Mouse (Mus musculus) forebrain, embryonic 14.5 days (tissue): Measurements from ENCODE around the gene Necap1. TPM values are rescaled to one million over a fixed set of nuclear protein-coding genes. Genes with fewer than 3 reads are reported as not detected.

Source experiments
- ATAC-seq: fragments of 200-750 bp; cut with Nextera tagmentation; 2 replicates; pipeline ENCODE4 v1.8.0; 2017; ENCODE audit warnings: mild to moderate bottlenecking, moderate library complexity
- DNase-seq: peaks from one replicate; pipeline ENCODE4 v3.0.0-alpha.2; 2015; ENCODE audit warnings: low spot score
- H3K27ac ChIP-seq: fragments of 300-500 bp; sonication (generic); 2 replicates; pipeline ENCODE4 v1.5.1; 2014; ENCODE audit warnings: low read depth, mild to moderate bottlenecking, control low read depth, low read length, moderate library complexity
- H3K27me3 ChIP-seq: fragments of 300-500 bp; sonication (generic); replicated peaks from 2 replicates; pipeline ENCODE4 v1.6.1; 2014; ENCODE audit warnings: low read length, control low read depth, mixed read lengths; ENCODE audit not compliant: control insufficient read depth, insufficient read depth
- H3K36me3 ChIP-seq: fragments of 300-500 bp; sonication (generic); 2 replicates; pipeline ENCODE4 v1.6.1; 2014; ENCODE audit warnings: low read length, control low read depth; ENCODE audit not compliant: control insufficient read depth, insufficient read depth
- H3K4me1 ChIP-seq: fragments of 300-500 bp; sonication (generic); 2 replicates; pipeline ENCODE4 v1.6.1; 2014; ENCODE audit warnings: antibody characterized with exemption, low read length, control low read depth; ENCODE audit not compliant: control insufficient read depth, insufficient read depth
- H3K4me2 ChIP-seq: fragments of 300-500 bp; sonication (generic); 2 replicates; pipeline ENCODE4 v1.6.1; 2014; ENCODE audit warnings: mild to moderate bottlenecking, control low read depth, low read length
- H3K4me3 ChIP-seq: fragments of 300-500 bp; sonication (generic); 2 replicates; pipeline ENCODE4 v1.5.1; 2014; ENCODE audit warnings: low read depth, low read length, control low read depth
- H3K9ac ChIP-seq: fragments of 300-500 bp; sonication (generic); 2 replicates; pipeline ENCODE4 v1.6.1; 2014; ENCODE audit warnings: mild to moderate bottlenecking, low read length, control low read depth, moderate library complexity
- H3K9me3 ChIP-seq: fragments of 300-500 bp; sonication (generic); replicated peaks from 2 replicates; pipeline ENCODE4 v1.6.1; 2016; ENCODE audit warnings: low read length, control low read depth, mixed read lengths; ENCODE audit not compliant: control insufficient read depth
- WGBS: fragments of 180-500 bp; shearing (Covaris S2); extraction: QIAGEN DNeasy Blood & Tissue Kit; methylation state at CpG from one replicate; pipeline ENCODE4 v1.1.7; 2014; 5-methylcytosine and 5-hydroxymethylcytosine counted together
- polyA plus RNA-seq: library from polyadenylated mRNA; unstranded; fragments of >200 nt; fragmentation: Nextera tagmentation; extraction: Ambion mirVana; gene quantifications from 2 replicates; pipeline ENCODE4 v1.2.1, GENCODE M21; 2014

Gene Necap1
- polyA plus RNA-seq: 106 and 123 TPM in 2 replicates

GRCm38 (mm10) chr6:122873871-122874719 is at the start of gene Necap1:
Gene Necap1 (plus strand): TSS chr6:122874474.
- DNase-seq (peak; percentile 98), ATAC-seq (peak; percentile 99)
- Histone ChIP-seq H3K4me2 (peak within 1 kb of the TSS; percentile 61), H3K4me1 (peaks cover 5% of the 10 kb centered on the region; the same call in 1 of the 2 replicates), H3K27me3 (no peaks in the 10 kb centered on the region), H3K27ac (peak within 1 kb of the TSS; percentile 86), H3K4me3 (peak within 1 kb of the TSS; percentile 82), H3K36me3 (peaks cover 18% of the 10 kb centered on the region), H3K9ac (peak within 1 kb of the TSS; percentile 84), H3K9me3 (no peaks in the 10 kb centered on the region)
- WGBS: 7% methylated on average over 43 of the region's 43 CpGs

GRCm38 (mm10) chr6:122825166-122825565 is 49.1 kb upstream of the Necap1 start:
- 95% methylated on average over 9 of the region's 9 CpGs for WGBS
- no peak for DNase-seq
- H3K27ac ChIP-seq: no peak overlapping the region
- H3K4me1 ChIP-seq: peaks cover 27% of the 10 kb centered on the region
- no peak overlapping the region for H3K9ac ChIP-seq
- ATAC-seq: no peak
- H3K4me2 ChIP-seq: no peak overlapping the region
- H3K9me3 ChIP-seq: no peaks in the 10 kb centered on the region
- peaks cover 16% of the 10 kb centered on the region for H3K36me3 ChIP-seq
- no peak overlapping the region for H3K4me3 ChIP-seq
- H3K27me3 ChIP-seq: no peaks in the 10 kb centered on the region

- H3K9me3 ChIP-seq: no peaks in the 10 kb centered on the region
- ATAC-seq (peak; percentile 55), DNase-seq (peak; percentile 49)
- peak overlapping the region; percentile 54 for H3K9ac ChIP-seq
- peak overlapping the region; percentile 62 for H3K4me2 ChIP-seq
- H3K36me3 ChIP-seq: peaks cover 16% of the 10 kb centered on the region
- peaks cover 19% of the 10 kb centered on the region for H3K4me1 ChIP-seq
- no peaks in the 10 kb centered on the region for H3K27me3 ChIP-seq
- peak overlapping the region; percentile 21; the same call in 1 of the 2 replicates for H3K27ac ChIP-seq
- H3K4me3 ChIP-seq: peak overlapping the region; percentile 27
- WGBS: 5% methylated on average over 29 of the region's 29 CpGs
Observed at GRCm38 (mm10) chr6:122825923-122826742, 48.1 kb upstream of the Necap1 start.

- peaks cover 29% of the 10 kb centered on the region for H3K36me3 ChIP-seq
- peaks cover 8% of the 10 kb centered on the region for H3K4me1 ChIP-seq
- DNase-seq (no peak), ATAC-seq (no peak)
- no peak overlapping the region for H3K4me3 ChIP-seq
- no peaks in the 10 kb centered on the region for H3K9me3 ChIP-seq
- H3K27ac ChIP-seq: no peak overlapping the region
- no peaks in the 10 kb centered on the region for H3K27me3 ChIP-seq
- WGBS: 38% methylated on average over 13 of the region's 13 CpGs
- no peak overlapping the region for H3K4me2 ChIP-seq
- no peak overlapping the region for H3K9ac ChIP-seq
Observed at GRCm38 (mm10) chr6:122828086-122828485, 46.2 kb upstream of the Necap1 start.

- 86% methylated on average over 7 of the region's 7 CpGs for WGBS
- Histone ChIP-seq H3K9me3 (no peaks in the 10 kb centered on the region), H3K27me3 (no peaks in the 10 kb centered on the region), H3K9ac (no peak overlapping the region), H3K27ac (no peak overlapping the region), H3K36me3 (peaks cover 68% of the 10 kb centered on the region), H3K4me2 (no peak overlapping the region), H3K4me1 (no peaks in the 10 kb centered on the region), H3K4me3 (no peak overlapping the region)
- no peak for DNase-seq
- ATAC-seq: no peak
Observed at GRCm38 (mm10) chr6:122832880-122833279, 41.4 kb upstream of the Necap1 start.

GRCm38 (mm10) chr6:122834365-122834764 is 39.9 kb upstream of the Necap1 start:
- 69% methylated on average over 4 of the region's 4 CpGs for WGBS
- Histone ChIP-seq H3K4me1 (no peaks in the 10 kb centered on the region), H3K27ac (no peak overlapping the region), H3K9ac (no peak overlapping the region), H3K36me3 (peaks cover 72% of the 10 kb centered on the region), H3K4me2 (no peak overlapping the region), H3K27me3 (no peaks in the 10 kb centered on the region), H3K9me3 (no peaks in the 10 kb centered on the region), H3K4me3 (no peak overlapping the region)
- DNase-seq: peak; percentile 14
- ATAC-seq: no peak

- Histone ChIP-seq H3K36me3 (peaks cover 79% of the 10 kb centered on the region), H3K9ac (no peak overlapping the region), H3K9me3 (no peaks in the 10 kb centered on the region), H3K4me1 (no peaks in the 10 kb centered on the region), H3K27me3 (no peaks in the 10 kb centered on the region), H3K27ac (no peak overlapping the region), H3K4me2 (no peak overlapping the region), H3K4me3 (no peak overlapping the region)
- DNase-seq: no peak
- no peak for ATAC-seq
- 97% methylated on average over 3 of the region's 3 CpGs for WGBS
Observed at GRCm38 (mm10) chr6:122836974-122837373, 37.3 kb upstream of the Necap1 start.

GRCm38 (mm10) chr6:122837539-122837938 is 36.7 kb upstream of the Necap1 start:
- H3K4me1 ChIP-seq: no peaks in the 10 kb centered on the region
- 93% methylated on average over 5 of the region's 5 CpGs for WGBS
- no peak overlapping the region for H3K4me3 ChIP-seq
- H3K9ac ChIP-seq: no peak overlapping the region
- no peaks in the 10 kb centered on the region for H3K27me3 ChIP-seq
- DNase-seq (no peak), ATAC-seq (no peak)
- H3K36me3 ChIP-seq: peaks cover 75% of the 10 kb centered on the region
- H3K9me3 ChIP-seq: no peaks in the 10 kb centered on the region
- H3K4me2 ChIP-seq: no peak overlapping the region
- H3K27ac ChIP-seq: no peak overlapping the region
